Mouse (Mus musculus) kidney, adult 11 months (tissue): ENCODE data around the gene Muc1.
A peak's percentile ranks its signal among the peaks of the same experiment; 100 is the strongest.

Experiments
- DNase-seq: peaks from one replicate; pipeline ENCODE4 v3.0.0; 2022

The Muc1 gene

GRCm38 (mm10) chr3:89228836-89229235, at the start of gene Muc1:
Muc1 (plus strand) TSS chr3:89229057.
- peak; percentile 45 for DNase-seq

GRCm38 (mm10) chr3:89181749-89182500, 46.9 kb upstream of the Muc1 start:
- DNase-seq, result no peak

GRCm38 (mm10) chr3:89182531-89183057, 46.3 kb upstream of the Muc1 start:
- no peak for DNase-seq

GRCm38 (mm10) chr3:89183058-89183958, 45.5 kb upstream of the Muc1 start, which contains the start of gene Fam189b:
Fam189b (plus strand) TSS chr3:89183143.
- DNase-seq, result peak; percentile 82

- no peak for DNase-seq
These were observed 44.9 kb upstream of the Muc1 start for GRCm38 (mm10) chr3:89183959-89184315.

GRCm38 (mm10) chr3:89187197-89187596, 41.7 kb upstream of the Muc1 start:
- DNase-seq, result no peak

- DNase-seq, result no peak
These were observed 41.0 kb upstream of the Muc1 start for GRCm38 (mm10) chr3:89187690-89188477.

GRCm38 (mm10) chr3:89188478-89188875, 40.4 kb upstream of the Muc1 start:
- no peak for DNase-seq

GRCm38 (mm10) chr3:89190436-89190835, 38.4 kb upstream of the Muc1 start:
- no peak for DNase-seq

- DNase-seq, result no peak
These were observed 35.5 kb upstream of the Muc1 start for GRCm38 (mm10) chr3:89193351-89193750.

- DNase-seq, result no peak
These were observed 35.0 kb upstream of the Muc1 start for GRCm38 (mm10) chr3:89193853-89194252.

GRCm38 (mm10) chr3:89195979-89196877, 32.6 kb upstream of the Muc1 start:
- DNase-seq, result peak; percentile 87

- DNase-seq, result no peak
These were observed 29.0 kb upstream of the Muc1 start for GRCm38 (mm10) chr3:89199839-89200238.

- DNase-seq, result peak; percentile 76
These were observed 26.4 kb upstream of the Muc1 start, which contains the start of gene Gba for GRCm38 (mm10) chr3:89202253-89203141. Gba (plus strand) TSS chr3:89202928.

GRCm38 (mm10) chr3:89203142-89203514, 25.7 kb upstream of the Muc1 start:
- DNase-seq, result no peak

GRCm38 (mm10) chr3:89206079-89206478, 22.8 kb upstream of the Muc1 start:
- DNase-seq, result no peak

GRCm38 (mm10) chr3:89206695-89207094, 22.2 kb upstream of the Muc1 start:
- no peak for DNase-seq

GRCm38 (mm10) chr3:89208075-89208657, 20.7 kb upstream of the Muc1 start:
- no peak for DNase-seq

- DNase-seq, result no peak
These were observed 20.1 kb upstream of the Muc1 start for GRCm38 (mm10) chr3:89208736-89209135.

GRCm38 (mm10) chr3:89209731-89210130, 19.1 kb upstream of the Muc1 start:
- no peak for DNase-seq
